Mouse (Mus musculus) liver, adult 2 months (tissue): ENCODE measurements at regions not wholly inside any gene's neighbourhood (a gene's known extent, or its start where the extent isn't known, plus 50 kb on each side); places are given as distances from the start of the nearest gene placed in this dataset.

ENCODE experiments used
- DNase-seq: peaks from one replicate; pipeline ENCODE4 v3.0.0-alpha.2; 2011; ENCODE audit warnings: low read depth, low spot score; ENCODE audit errors: extremely low read depth
- H3K27ac ChIP-seq: fragments of 200-500 bp; replicated peaks from 2 replicates; pipeline ENCODE4 v1.5.1; 2012; ENCODE audit warnings: low read depth, mild to moderate bottlenecking, control low read depth, inconsistent platforms, low read length; ENCODE audit not compliant: insufficient read depth
- H3K27me3 ChIP-seq: fragments of 200-500 bp; 2 replicates; pipeline ENCODE4 v1.6.1; 2012; ENCODE audit warnings: mild to moderate bottlenecking, moderate library complexity, low read length, inconsistent platforms; ENCODE audit not compliant: control insufficient read depth, insufficient read depth
- H3K36me3 ChIP-seq: fragments of 200-500 bp; 2 replicates; pipeline ENCODE4 v1.6.1; 2012; ENCODE audit warnings: low read length, inconsistent platforms; ENCODE audit not compliant: control insufficient read depth, insufficient read depth
- H3K4me1 ChIP-seq: fragments of 200-500 bp; 2 replicates; pipeline ENCODE4 v1.6.1; 2011; ENCODE audit warnings: low read length; ENCODE audit not compliant: control insufficient read depth, insufficient read depth
- H3K4me3 ChIP-seq: fragments of 200-500 bp; 2 replicates; pipeline ENCODE4 v1.5.1; 2011; ENCODE audit warnings: low read depth, mild to moderate bottlenecking, control low read depth, low read length, moderate library complexity; ENCODE audit not compliant: insufficient read depth
- H3K79me2 ChIP-seq: fragments of 200-500 bp; 2 replicates; pipeline ENCODE4 v1.6.1; 2012; ENCODE audit warnings: inconsistent platforms, mild to moderate bottlenecking, low read length, moderate library complexity; ENCODE audit not compliant: control insufficient read depth, insufficient read depth
- H3K9ac ChIP-seq: fragments of 200-500 bp; 2 replicates; pipeline ENCODE4 v1.6.1; 2012; ENCODE audit warnings: low read depth, mild to moderate bottlenecking, control low read depth, inconsistent platforms, low read length
- CTCF ChIP-seq: fragments of 200-500 bp; IDR thresholded peaks from 2 replicates; pipeline ENCODE4 v1.5.1; 2011; ENCODE audit warnings: low read depth, low read length, control low read depth
- POLR2A ChIP-seq: fragments of 200-500 bp; IDR thresholded peaks from 2 replicates; pipeline ENCODE4 v1.6.1; 2011; ENCODE audit warnings: low read length, control low read depth; ENCODE audit not compliant: insufficient read depth; ENCODE audit errors: extremely low read depth
- WGBS: fragments of 180-500 bp; shearing (Covaris S2); methylation state at CpG from one replicate; pipeline ENCODE4 v1.1.7; 2018; 5-methylcytosine and 5-hydroxymethylcytosine counted together

GRCm38 (mm10) chr7:111138038-111138437 lies 55.2 kb upstream of the Eif4g2 start:
- no peaks in the 10 kb centered on the region for H3K36me3 ChIP-seq
- H3K27me3 ChIP-seq, result no peaks in the 10 kb centered on the region
- TF ChIP-seq POLR2A (no peak), CTCF (no peak)
- no peaks in the 10 kb centered on the region; the same call in 1 of the 2 replicates for H3K4me1 ChIP-seq
- no peak overlapping the region for H3K27ac ChIP-seq
- H3K79me2 ChIP-seq, result no peaks in the 10 kb centered on the region
- 96% methylated on average over 2 of the region's 2 CpGs for WGBS
- H3K9ac ChIP-seq, result no peak overlapping the region
- no peak overlapping the region for H3K4me3 ChIP-seq
- DNase-seq, result no peak

- H3K27ac ChIP-seq, result 0 out of 2 replicates have a peak overlapping the region, but pooled peaks have one; percentile 58
- DNase-seq, result peak; percentile 36
- TF ChIP-seq POLR2A, result no peak
- TF ChIP-seq CTCF, result no peak
- H3K36me3 ChIP-seq, result no peaks in the 10 kb centered on the region
- no peaks in the 10 kb centered on the region; the same call in 1 of the 2 replicates for H3K4me1 ChIP-seq
- H3K9ac ChIP-seq, result no peak overlapping the region
- 68% methylated on average over 6 of the region's 6 CpGs for WGBS
- H3K4me3 ChIP-seq, result no peak overlapping the region
- no peaks in the 10 kb centered on the region for H3K27me3 ChIP-seq
- H3K79me2 ChIP-seq, result no peaks in the 10 kb centered on the region
Observed at GRCm38 (mm10) chr7:111136066-111136639, 53.3 kb upstream of the Eif4g2 start.

GRCm38 (mm10) chr7:111134496-111134895 lies 51.7 kb upstream of the Eif4g2 start:
- no peak overlapping the region for H3K27ac ChIP-seq
- no peaks in the 10 kb centered on the region; the same call in 1 of the 2 replicates for H3K4me1 ChIP-seq
- H3K79me2 ChIP-seq, result no peaks in the 10 kb centered on the region
- H3K27me3 ChIP-seq, result no peaks in the 10 kb centered on the region
- H3K36me3 ChIP-seq, result no peaks in the 10 kb centered on the region
- 84% methylated on average over 2 of the region's 2 CpGs for WGBS
- no peak overlapping the region for H3K4me3 ChIP-seq
- no peak for DNase-seq
- TF ChIP-seq POLR2A (no peak), CTCF (no peak)
- no peak overlapping the region for H3K9ac ChIP-seq
